Mouse (Mus musculus) cerebellum, adult 11 months (tissue): ENCODE data around the gene Grip1.

Experiments used
- DNase-seq: peaks from one replicate; pipeline ENCODE4 v3.0.0; 2022

The Grip1 gene

GRCm38 (mm10) chr10:119845705-119846410, 392.2 kb downstream of the Grip1 start:
- DNase-seq, result no peak

GRCm38 (mm10) chr10:119851594-119851993, 398.0 kb downstream of the Grip1 start:
- no peak for DNase-seq

GRCm38 (mm10) chr10:119852582-119853135, 399.0 kb downstream of the Grip1 start:
- DNase-seq, result no peak

- DNase-seq, result no peak
These were observed 414.1 kb downstream of the Grip1 start for GRCm38 (mm10) chr10:119867726-119868125.

GRCm38 (mm10) chr10:119868995-119869579, 415.5 kb downstream of the Grip1 start:
- DNase-seq, result no peak

DNA sequence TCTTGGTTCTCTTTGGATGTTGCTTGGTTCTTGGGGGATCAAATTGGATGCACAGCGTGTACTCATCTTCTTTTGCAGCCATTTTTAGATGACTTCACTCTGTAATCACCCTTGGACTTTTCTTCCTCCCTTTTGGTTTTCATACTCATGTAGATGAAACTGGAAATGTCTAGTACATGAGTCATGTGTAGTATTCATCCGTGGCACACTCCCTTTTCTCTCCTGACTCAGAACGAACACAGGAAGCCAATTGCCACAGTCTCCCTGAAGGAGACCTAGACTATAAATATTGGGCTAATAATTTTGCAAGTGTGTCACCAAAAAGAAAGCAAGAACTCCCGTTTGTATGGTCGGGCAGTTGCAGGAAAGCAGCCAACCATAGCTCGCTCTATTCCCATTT, 423.1 kb downstream of the Grip1 start:
- no peak for DNase-seq

DNA sequence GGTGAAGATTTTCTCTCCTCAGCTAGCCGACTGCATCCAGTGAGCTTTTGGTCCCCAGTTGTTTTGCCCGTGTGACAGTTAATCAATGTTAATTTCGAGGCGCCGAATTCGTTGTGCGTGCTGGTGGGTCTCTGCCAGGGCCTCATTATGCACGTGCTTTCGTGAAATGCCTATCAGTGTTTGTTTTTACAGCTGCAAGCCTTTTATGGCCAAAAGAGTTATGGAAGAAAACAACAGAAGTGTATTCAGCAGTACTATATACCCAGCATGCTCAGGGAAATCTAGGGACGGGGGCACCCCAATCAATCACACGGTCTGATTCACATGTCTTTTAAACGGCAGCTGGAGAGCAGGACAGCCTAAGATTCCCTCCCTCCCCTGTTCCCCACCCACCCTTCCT, 424.7 kb downstream of the Grip1 start:
- DNase-seq, result no peak

GRCm38 (mm10) chr10:119884591-119884990, 431.0 kb downstream of the Grip1 start:
- no peak for DNase-seq

GRCm38 (mm10) chr10:119885563-119885962, 431.9 kb downstream of the Grip1 start:
- no peak for DNase-seq

GRCm38 (mm10) chr10:119886681-119887080, 433.1 kb downstream of the Grip1 start:
- DNase-seq, result no peak

GRCm38 (mm10) chr10:119902754-119903153, 449.1 kb downstream of the Grip1 start:
- DNase-seq, result no peak

DNA sequence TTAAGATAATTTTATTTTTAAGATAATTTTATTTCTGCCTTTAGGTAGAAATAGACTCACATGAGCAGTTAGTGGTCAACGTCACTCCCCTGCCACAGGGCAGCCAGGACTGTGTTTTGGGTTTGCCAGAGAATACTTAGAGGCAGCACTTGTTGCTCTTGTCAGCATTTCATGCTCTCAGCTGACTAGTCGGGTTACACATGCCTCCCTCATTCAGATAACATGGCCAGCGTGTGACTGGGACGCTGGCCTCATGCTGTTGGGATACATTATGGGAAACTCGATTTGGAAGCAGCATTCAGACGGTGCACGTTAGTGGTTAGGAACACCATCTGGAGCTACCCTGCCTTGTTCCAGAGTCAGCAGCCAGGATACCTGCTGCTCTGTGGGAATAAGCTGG, 453.2 kb downstream of the Grip1 start:
- no peak for DNase-seq

DNA sequence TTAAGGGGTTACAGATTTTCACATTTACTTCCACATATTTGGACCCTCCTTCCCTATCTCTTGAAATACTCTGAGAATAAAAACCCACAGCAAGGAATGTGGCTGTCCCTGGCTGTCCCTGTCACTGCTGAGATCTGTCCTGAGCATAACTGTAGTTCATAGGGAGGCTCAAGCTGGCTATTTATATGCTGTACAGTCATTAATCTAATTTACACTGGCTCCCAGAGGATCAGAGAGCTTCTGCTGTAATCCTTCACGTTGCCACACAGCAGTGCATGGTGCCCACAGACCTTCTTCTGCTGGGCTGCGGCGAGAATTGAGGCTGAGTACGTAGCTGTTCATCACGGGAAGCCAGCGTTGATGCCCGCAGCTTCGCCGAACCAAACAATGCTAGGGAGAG, 464.4 kb downstream of the Grip1 start:
- DNase-seq, result no peak

- DNase-seq, result no peak
These were observed 474.3 kb downstream of the Grip1 start for GRCm38 (mm10) chr10:119927963-119928362.

DNA sequence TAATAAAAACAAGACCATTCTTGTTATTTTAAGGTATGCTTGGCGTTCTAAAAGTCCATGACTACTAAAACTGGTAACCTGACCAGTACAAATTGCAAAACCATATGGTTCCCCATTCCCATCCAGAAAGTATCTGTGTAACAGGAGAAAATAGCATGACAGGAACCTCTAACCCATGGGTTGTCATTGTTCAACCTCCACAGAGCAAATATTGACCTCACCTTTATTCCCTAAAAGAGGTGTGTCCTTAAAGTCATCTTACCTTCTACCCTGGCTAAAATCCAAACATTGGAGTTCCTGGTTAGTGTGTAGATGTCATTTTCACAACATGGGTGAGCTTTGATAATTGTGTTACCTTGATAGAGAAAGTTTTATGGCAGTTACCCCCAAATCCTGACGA, 475.3 kb downstream of the Grip1 start:
- no peak for DNase-seq

GRCm38 (mm10) chr10:119932794-119933193, 479.2 kb downstream of the Grip1 start:
- no peak for DNase-seq

- no peak for DNase-seq
These were observed 479.7 kb downstream of the Grip1 start for GRCm38 (mm10) chr10:119933362-119933761.

DNA sequence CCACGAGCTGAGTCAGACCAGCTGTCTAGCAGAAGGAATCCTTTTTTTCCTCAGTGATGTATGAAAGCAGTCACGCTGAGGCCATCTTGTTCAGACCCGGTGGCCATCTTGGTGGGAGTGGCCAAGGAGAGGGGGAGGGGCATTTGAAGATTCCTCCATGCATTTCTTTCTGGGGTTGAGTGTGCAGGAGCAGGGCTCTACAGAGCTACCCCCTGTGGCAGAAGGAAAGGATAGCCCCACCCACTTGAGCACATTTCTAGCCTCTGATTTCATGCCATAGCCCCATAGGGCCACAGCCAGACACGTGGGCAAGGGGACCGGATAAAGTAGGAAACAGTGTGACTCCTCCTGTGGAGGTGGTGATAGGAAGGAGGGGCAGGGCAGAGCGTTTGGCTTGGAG, 481.6 kb downstream of the Grip1 start:
- no peak for DNase-seq

- no peak for DNase-seq
These were observed 483.9 kb downstream of the Grip1 start for GRCm38 (mm10) chr10:119937481-119937880.

GRCm38 (mm10) chr10:119943906-119944305, 490.3 kb downstream of the Grip1 start:
- no peak for DNase-seq

GRCm38 (mm10) chr10:119951460-119951859, 497.8 kb downstream of the Grip1 start:
- no peak for DNase-seq

- no peak for DNase-seq
These were observed 503.8 kb downstream of the Grip1 start for GRCm38 (mm10) chr10:119957260-119957955.

GRCm38 (mm10) chr10:119960915-119961314, 507.3 kb downstream of the Grip1 start:
- DNase-seq, result no peak

- no peak for DNase-seq
These were observed 512.7 kb downstream of the Grip1 start for GRCm38 (mm10) chr10:119966321-119966720.
